Mouse (Mus musculus): ENCODE measurements around the gene Dmrtb1.

DNA sequence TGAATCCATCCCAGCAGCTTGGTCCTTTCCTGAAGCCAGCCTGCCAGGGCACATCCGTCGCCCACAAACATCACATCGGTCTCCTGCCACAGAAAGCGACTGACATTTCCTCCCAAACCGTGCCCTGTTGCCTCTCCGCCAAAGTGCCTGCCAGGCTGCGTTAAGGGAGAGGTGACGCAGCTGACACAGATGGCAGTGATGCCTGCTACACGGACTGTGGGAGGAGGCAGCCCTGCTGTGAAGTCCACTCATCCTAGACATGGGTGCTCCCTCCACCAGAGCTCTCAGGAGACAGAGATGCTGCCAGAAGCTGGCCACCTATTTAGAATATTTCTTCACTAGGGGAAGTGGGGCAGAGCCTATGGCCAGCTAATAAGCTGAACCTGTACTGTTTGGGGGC is 41.4 kb upstream of the Dmrtb1 start:
- no peak for TF ChIP-seq FLI1 (IDR thresholded peaks at IDR 0.05; ENCODE audit: low read length)
- no peak for TF ChIP-seq GATA1 (IDR thresholded peaks at IDR 0.05; ENCODE audit: borderline replicate concordance, low read length)

All from megakaryocyte, embryonic 14.5 days (primary cell).